Mouse (Mus musculus) inflammation-experienced regulatory T-cells, adult 6 months (primary cell): Measurements from ENCODE around the gene Mutyh. TPM values are rescaled to one million over a fixed set of nuclear protein-coding genes. Genes with fewer than 3 reads are reported as not detected.

Source experiments
- ATAC-seq: one replicate; pipeline ENCODE4 v1.8.0; 2017
- polyA plus RNA-seq, 3 experiments: library from polyadenylated mRNA; unstranded; fragments of 100-300 nt; shearing (Covaris generic); gene quantifications; one replicate each; pipeline ENCODE4 v1.2.1; 2017

Gene Mutyh
- 10 to 100 TPM in 2 of 3 experiments, 1 to 10 TPM in 1; 9.9 to 16.6 (median 15.1) TPM for polyA plus RNA-seq

GRCm38 (mm10) chr4:116807197-116808129 is at the start of gene Mutyh, which contains the start of gene Toe1:
TSS of gene Mutyh (plus strand) at chr4:116807723.
TSS of gene Toe1 (minus strand) at chr4:116807640.
- ATAC-seq, result peak; percentile 98

DNA sequence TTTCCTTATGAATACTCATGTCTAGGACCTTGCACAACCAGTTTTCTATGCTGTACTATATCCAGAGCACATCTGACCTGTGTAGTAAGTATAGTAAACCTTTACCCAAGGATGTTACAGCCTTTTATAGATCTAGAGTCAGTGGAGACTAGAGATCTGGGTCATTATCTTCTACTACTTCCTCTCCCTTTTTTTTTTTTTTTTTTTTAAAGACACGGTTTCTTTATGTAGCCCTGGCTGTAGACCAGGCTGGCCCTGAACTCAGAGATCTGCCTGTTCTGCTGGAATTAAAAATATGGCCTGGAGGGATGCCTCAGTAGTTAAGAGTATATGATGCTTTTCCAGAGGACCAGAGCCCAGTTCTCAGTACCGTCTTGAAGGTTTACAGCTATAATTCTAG is 45.6 kb upstream of the Mutyh start:
- ATAC-seq, result no peak

- no peak for ATAC-seq
Measured at GRCm38 (mm10) chr4:116764001-116764400, 43.5 kb upstream of the Mutyh start.

DNA sequence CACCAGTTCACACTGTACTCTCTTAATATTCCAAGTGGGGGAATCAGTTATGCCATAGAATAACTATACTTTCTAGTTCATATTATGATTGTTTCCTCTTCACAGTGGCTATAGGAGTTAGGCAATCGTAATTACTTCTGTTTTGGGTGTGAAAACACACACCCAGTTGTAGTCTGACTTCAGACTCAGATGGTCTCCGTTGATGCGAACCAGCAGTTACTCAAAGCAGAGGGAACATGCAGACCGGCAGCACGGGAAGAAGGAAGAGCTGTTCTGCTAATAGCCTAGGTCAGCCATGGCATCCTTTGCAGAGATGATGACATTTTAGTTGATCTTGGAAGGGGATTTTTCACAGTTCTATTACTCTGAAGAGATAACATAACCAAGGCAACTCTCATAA is 39.0 kb upstream of the Mutyh start:
- ATAC-seq, result no peak

DNA sequence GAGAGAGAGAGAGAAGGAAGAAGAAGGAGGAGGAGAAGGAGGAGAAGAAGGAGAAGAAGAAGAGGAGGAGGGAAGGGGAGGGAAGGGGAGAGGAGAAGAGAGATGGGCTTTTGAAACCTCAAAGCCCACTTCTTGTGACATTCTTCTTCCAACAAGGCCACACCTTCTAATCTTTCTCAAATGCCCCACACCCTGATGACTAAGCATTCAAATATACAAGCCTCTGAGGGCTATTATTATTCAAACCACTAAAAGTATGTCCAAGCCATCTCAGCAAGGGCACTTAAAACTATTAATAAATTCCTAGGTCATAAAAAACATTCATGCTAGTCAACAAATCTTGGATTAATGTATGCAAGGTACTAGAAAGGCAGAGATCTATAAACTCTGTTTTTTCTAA is 38.5 kb upstream of the Mutyh start:
- ATAC-seq, result no peak

DNA sequence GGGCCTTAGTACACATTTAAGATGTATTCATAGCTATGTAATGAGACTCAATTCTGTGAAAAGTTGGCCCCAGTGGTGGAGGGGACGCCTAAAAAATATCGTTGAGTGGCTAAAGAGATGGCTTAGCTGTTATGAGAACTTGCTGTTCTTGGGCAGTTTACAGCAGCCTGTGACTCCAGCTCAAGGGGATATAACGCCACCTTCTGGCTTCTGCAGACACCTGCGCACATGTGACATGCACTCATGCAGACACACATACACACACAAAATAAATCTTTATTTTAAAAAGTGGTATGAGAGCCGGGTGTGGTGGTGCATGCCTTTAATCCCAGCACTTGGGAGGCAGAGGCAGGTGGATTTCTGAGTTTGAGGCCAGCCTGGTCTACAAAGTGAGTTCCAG is 31.1 kb upstream of the Mutyh start:
- ATAC-seq, result no peak

DNA sequence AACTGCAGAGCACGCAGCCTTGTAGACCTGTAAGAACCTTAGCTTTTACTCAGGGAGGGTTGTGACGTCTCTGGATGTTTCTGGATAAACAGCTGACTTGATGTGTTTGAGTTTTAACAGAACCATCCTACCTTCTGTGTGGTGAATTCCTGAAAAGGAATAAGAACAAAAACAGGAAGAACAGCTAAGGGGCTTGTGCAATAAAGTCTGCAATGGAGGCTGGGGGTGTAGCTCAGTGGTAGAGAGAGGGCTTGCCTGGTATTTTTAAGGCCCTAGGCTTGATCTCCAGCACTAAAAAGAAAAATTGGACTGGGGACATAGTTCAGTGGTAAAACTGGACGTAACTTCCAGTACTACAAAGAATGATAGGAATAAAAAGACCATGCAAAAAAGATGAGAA is 30.4 kb upstream of the Mutyh start:
- ATAC-seq, result no peak

GRCm38 (mm10) chr4:116780541-116780940 is 27.0 kb upstream of the Mutyh start:
- no peak for ATAC-seq

DNA sequence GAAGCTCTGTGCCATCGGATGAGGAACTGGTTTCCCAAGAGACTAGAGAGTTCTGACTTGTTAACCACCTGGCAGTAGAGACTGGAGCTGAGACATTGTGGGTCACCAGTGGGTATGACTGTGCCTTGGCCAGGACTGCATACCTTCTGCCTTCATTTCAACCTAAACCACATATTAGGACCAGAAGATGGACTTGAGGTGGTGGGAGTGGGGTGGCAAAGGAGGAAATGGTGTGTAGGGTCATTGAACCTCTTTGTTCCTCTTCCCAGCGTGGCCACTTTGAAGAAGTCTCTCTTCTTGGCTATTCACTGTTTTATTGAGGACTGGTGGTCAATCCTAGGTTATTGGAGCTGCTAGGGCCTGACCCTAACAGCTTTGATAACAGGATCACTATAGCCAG is 26.2 kb upstream of the Mutyh start:
- ATAC-seq, result no peak

- ATAC-seq, result no peak
Measured at GRCm38 (mm10) chr4:116782171-116782570, 25.4 kb upstream of the Mutyh start.

- no peak for ATAC-seq
Measured at GRCm38 (mm10) chr4:116786587-116786986, 20.9 kb upstream of the Mutyh start.

DNA sequence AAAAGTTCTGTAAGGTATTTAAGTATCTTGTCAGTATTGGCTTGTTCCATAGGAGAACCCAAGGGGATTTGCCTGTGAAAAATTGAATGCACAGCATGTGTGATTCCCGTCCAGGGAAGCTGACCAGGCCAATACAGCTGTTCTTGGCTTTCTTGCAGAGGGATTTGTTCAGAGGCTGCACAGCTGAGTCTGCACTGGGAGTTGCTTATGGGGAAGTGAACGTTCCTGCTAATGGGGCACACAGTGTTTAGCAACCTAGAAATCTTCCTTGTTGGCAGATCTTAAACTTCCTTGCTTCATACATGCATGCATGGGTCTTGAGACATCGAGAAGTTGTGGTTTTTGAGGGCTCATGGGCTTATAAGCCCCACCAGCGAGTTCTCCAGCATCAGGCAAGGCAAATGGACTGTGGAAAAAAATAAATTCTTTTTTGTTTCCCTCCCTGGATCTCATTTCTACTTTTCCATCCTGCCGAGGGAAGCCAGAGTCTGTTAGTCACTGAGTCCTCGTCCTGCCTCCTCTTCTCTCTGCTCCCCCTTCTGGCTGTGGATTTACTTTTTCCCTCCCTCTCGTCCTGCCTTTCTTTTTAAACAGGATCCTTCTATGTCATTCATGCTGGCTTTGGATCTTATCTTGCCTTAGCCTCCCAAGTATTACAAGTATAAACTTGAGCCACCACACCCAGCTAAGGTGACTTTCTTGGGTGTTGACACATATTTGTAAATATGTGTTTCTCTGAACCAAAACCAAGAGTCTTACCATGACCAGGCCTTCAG is 19.4 kb upstream of the Mutyh start:
- no peak for ATAC-seq

DNA sequence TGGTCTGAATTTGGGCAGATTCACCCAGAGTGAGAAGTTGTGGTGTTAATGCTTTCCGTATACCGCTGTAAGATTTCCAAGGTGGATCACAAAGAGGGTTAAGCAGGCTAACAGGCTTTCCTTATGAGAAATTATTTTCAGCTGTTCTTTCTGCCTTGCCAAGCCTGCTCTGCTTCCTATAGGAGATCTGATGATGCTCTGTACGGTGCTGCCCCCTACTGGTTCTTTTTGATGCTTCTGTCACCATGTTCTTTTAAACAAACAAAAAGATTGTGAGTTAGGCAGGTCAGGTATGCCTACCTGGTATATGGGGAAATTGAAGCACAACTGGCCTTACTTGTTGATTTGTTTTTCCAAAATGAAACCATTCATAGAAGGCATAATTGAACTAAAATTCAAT is 18.6 kb upstream of the Mutyh start:
- ATAC-seq, result peak; percentile 90

DNA sequence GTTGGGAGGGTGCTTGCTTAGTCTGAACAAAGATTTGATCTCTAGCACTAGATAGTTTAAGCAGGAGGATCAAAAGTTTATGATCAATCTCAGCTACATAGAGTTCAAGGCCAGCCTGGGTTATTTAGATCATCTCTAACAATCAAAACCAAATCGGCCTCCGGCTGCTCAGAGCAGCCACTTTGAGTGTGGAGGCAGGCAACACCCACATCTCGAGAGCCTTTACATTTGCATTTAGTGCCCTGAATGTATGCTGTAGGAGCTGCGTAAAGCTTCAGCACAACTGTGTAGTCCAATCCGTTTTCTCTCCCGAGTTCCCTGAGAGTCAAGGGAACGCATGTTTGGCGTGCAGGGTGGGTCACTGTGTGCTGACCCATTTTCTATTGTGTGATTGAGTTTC is 15.1 kb upstream of the Mutyh start:
- ATAC-seq, result no peak

GRCm38 (mm10) chr4:116794273-116794672 is 13.2 kb upstream of the Mutyh start:
- no peak for ATAC-seq

DNA sequence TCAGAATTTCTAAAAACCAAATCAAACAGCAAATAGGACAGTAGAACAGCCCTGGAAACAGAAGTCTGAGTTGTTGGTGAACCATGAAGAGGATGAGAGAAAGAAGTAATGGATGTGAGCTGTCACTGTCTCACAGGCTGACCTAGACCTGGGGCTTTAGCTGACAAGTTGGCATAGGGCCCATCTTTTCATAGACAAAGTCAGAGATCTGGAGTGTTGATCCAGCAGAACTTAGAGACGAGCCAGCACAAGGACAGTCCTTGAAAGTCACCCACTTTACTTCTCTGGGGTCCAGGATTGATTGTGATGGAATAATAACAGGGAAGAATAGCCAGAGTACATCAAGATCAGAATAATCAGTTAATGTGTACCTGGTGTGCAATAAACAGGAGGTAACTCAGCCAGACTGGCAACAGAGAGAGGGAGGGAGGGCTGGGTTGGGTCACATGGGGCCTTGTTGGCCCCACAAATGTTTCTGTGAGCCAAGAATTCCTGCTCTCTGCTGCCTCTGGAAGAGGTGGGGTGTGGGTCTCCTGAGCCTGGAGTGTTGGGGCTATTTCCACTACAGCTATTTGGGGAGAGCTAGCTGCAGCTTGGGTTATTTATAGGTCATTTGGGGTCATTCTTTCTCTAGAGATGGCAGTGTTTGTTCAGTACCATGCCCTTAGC is 10.9 kb upstream of the Mutyh start:
- no peak for ATAC-seq

GRCm38 (mm10) chr4:116799901-116800300 is 7.6 kb upstream of the Mutyh start:
- ATAC-seq, result peak; percentile 75

- ATAC-seq, result no peak
Measured at GRCm38 (mm10) chr4:116811012-116811411, 3.5 kb downstream of the Mutyh start.

DNA sequence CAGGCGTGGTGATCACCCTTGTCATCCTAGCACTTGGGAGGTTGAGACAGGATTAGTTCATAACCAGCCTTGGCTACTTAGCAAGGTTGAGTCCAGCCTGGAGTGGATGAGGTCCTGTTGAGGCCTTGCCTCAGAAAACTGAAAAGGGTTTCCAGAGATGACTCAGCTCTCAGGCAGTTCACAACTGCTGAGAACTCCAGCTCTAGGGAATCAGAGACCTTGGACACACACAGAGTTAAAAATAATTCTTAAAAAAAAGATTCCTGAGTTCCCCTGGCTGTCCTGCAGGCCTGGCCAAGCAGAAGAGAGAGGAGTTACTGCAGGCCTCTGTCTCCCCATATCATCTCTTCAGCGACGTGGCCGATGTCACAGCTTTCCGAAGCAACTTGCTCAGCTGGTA is 7.8 kb downstream of the Mutyh start:
- ATAC-seq, result no peak

GRCm38 (mm10) chr4:116817486-116817885 is 10.0 kb downstream of the Mutyh start:
- ATAC-seq, result no peak

GRCm38 (mm10) chr4:116819968-116820901 is 12.7 kb downstream of the Mutyh start:
- no peak for ATAC-seq
